Mouse (Mus musculus): ENCODE results near the gene Hist1h2bn. TPM values are rescaled to one million over a fixed set of nuclear protein-coding genes. Genes with fewer than 3 reads are reported as not detected.
"Not testable (repeated sequence)": the region's sequence is repeated elsewhere in the genome, so short reads cannot be mapped to it uniquely, and the experiment has no call there.

The Hist1h2bn gene
- total RNA-seq (2017): 99.6 and 105 TPM in 2 replicates

DNA sequence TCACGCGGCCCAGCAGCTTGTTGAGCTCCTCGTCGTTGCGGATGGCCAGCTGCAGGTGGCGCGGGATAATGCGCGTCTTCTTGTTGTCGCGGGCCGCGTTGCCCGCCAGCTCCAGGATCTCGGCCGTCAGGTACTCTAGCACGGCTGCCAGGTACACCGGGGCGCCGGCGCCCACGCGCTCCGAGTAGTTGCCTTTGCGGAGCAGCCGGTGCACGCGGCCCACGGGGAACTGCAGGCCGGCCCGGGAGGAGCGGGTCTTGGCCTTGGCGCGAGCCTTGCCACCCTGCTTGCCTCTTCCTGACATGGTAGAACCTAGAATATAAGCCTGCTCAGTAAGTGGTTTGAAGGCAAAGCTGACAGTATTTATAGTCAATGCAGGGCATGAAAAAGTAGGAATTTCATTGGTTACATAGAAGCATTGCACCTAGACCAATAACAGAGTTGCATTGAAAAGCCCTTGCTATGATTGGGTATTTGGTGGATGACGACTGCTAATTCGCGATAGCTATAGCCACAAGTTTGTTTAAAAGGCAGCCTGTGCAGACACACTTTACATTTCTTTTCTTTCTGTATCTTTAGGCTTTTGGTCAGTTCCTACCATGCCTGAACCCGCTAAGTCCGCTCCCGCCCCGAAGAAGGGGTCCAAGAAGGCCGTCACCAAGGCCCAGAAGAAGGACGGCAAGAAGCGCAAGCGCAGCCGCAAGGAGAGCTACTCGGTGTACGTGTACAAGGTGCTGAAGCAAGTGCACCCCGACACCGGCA, at the start of gene Hist1h2bn, which contains the start of gene Hist1h2ak:
Hist1h2bn (plus strand) TSS at position 600 of the 762 bp plus-strand sequence.
Hist1h2ak (minus strand) TSS at position 304 of the 762 bp plus-strand sequence.
- ATAC-seq (ENCODE audit: extremely low read depth, insufficient number of reproducible peaks, low FRiP score, poor library complexity, severe bottlenecking): peak; percentile 95

DNA sequence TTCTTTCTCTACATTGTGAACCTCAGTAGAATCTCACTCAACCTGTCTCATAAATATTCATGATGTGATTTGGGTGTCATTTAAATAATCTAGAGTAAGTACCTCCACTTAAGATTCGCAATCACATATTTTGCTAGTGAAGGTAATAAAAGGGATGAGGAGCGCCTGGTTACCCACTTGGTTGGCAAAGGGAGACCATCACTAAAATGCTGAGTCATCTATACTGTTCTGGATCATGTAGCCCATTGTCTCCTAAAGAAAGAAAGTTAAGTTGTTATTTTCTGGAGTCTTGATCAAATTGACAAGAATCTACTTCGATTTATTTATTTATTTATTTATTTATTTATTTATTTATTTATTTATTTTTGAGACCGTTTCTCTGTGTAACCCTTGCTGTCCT, 47.3 kb upstream of the Hist1h2bn start:
- ATAC-seq (ENCODE audit: extremely low read depth, insufficient number of reproducible peaks, low FRiP score, poor library complexity, severe bottlenecking): no peak

DNA sequence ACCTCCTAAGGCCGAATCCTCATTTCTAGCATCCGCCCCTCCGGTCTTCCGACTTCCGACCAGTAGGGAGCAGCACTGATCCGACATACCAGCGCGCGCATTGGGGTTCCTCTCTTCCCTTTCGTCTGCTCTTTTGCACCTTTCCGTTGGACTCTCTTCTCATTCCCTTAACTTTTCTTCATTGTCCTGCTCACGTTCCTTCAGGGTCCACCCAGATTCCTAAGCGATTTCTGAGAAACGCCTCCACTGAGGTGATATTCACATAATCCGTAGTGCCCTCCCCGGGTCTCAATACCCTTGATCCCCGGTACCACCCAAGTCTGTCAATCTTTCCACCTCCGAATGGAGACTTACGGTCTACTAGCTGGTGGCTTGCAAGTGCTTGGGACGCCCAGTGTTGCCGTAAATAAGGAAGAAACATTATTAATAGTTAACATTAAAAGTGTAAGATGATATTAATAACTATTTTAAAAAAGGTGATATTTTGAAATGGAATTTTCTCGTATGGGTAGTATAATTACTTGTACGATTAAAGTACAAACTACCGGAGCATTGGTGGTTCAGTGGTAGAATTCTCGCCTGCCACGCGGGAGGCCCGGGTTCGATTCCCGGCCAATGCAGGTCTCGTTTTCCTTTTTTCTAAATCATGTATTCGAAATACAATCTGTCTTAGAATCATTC, 43.8 kb upstream of the Hist1h2bn start:
- peak; percentile 85 for ATAC-seq (ENCODE audit: extremely low read depth, insufficient number of reproducible peaks, low FRiP score, poor library complexity, severe bottlenecking)

DNA sequence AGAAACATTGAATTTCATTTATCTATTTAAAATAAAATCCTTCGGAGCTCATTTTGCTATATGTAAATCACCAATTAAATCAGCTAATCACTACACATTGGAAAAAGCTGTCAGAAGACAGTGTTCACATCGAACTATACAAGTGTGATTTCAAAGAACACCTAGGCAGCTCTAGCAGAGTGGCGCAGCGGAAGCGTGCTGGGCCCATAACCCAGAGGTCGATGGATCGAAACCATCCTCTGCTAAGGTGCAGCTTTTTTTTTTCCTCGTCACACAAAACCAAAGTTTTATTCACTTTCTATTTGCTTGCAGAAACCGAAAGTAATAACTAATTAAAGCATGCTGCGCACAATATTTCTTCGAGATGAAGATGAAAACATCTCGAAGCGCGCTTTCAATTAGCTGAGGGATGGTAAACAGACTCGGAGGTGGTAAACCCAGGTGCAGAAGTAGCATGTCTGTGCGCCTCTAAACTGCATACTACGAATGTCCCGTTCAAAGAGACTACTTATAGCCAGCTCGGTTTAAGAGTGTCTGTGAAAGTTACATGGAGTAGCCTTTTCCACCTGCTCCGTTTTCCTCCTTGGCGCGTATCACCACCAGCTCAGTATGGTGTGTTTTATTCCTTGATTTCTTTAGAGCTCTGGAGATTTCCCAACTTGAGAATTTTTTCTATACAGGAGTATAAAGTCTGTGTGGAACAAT, 43.0 kb upstream of the Hist1h2bn start:
- peak; percentile 31; the same call in 1 of the 2 replicates for ATAC-seq (ENCODE audit: extremely low read depth, insufficient number of reproducible peaks, low FRiP score, poor library complexity, severe bottlenecking)

DNA sequence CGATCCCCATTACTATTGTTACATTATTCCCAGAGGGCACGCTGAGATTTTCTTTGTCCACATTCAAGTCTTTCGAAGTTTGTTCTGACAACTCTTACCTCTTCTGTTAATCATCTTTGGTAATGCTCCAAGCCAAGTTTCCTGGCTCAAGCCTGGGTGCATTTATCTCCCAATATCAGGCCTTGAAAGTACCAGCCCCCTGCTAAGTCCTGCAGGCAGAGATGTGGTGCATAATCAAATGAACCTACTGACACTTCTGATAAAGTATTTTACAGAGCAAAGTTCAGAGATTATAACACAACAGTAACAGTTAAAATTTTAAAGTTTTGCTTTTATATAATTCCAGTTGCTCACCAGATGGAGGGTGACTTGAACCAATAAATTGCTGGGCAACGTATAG, 42.2 kb upstream of the Hist1h2bn start:
- no peak for ATAC-seq (ENCODE audit: extremely low read depth, insufficient number of reproducible peaks, low FRiP score, poor library complexity, severe bottlenecking)

DNA sequence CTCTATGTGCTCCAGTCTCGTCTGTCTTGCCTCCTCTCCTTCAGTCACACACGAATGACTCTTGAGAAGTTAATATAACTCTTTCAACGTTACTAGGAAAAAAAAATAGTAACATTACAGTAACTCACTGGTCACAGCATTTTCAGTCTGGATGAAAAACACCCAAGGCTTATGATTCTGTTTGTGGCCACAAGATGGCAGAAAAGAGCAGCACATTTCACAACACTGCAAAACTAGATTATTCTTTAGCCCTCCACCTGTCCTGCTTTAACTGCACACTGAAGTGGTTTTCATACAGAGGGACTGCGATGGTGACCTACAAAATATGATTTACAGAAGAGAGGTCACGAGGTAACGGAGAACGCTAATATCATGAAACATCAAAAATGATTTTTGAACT, 39.2 kb upstream of the Hist1h2bn start:
- peak; percentile 52 for ATAC-seq (ENCODE audit: extremely low read depth, insufficient number of reproducible peaks, low FRiP score, poor library complexity, severe bottlenecking)

DNA sequence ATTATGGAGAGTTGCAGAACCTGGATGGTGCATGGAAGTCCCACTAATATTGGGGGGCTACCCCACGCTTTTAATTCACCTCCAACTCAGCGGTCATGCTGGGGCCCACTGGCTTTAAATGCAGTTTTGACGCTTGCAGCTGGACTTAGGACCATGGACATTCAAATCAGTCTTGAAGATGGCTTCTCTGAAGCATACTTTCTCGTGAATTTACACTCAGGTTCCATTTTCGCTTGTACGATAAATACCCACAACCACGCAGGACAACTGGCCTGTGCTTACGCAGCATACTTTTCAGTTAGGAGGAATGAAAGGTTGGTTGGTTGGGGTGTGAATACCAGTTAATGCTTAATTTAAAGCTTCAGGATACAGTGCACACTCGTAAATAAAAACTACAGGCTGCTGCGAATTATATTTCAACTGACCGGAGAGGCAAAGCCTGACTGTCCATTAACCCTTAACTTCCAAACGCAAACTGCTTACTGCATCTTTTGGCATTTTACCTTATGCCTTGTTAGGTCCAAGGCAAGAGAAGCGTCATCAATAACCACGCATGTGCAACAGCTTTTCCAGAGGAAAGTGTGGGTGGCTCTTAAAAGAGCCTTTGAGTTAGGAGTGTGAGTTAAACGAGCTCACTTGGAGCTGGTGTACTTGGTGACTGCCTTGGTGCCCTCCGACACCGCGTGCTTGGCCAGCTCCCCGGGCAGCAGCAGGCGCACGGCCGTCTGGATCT, 38.6 kb upstream of the Hist1h2bn start:
- no peak for ATAC-seq (ENCODE audit: extremely low read depth, insufficient number of reproducible peaks, low FRiP score, poor library complexity, severe bottlenecking)

DNA sequence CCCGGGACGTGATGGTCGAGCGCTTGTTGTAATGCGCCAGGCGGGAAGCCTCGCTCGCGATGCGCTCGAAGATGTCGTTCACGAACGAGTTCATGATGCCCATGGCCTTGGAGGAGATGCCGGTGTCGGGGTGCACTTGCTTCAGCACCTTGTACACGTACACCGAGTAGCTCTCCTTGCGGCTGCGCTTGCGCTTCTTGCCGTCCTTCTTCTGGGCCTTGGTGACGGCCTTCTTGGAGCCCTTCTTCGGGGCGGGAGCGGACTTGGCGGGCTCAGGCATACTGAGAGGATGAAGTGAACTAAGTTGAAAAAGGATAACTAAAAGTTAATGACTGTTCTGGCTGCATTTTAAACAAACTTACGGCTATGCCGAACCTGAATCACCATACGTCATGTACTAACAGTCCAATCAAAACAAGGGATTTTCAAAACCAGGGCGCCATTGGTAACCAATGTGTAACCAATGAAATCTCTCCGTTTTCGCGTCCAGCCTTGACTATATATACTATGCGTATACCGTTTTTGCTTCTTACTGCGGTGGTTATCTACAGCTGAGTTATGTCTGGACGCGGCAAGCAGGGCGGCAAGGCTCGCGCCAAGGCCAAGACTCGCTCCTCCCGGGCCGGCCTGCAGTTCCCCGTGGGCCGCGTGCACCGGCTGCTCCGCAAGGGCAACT, 37.9 kb upstream of the Hist1h2bn start, which contains the start of the genes Hist1h2bl and Hist1h2ai:
Hist1h2bl (minus strand) TSS at position 280 of the 676 bp plus-strand sequence.
Hist1h2ai (plus strand) TSS at position 559 of the 676 bp plus-strand sequence.
- peak; percentile 85 for ATAC-seq (ENCODE audit: extremely low read depth, insufficient number of reproducible peaks, low FRiP score, poor library complexity, severe bottlenecking)

DNA sequence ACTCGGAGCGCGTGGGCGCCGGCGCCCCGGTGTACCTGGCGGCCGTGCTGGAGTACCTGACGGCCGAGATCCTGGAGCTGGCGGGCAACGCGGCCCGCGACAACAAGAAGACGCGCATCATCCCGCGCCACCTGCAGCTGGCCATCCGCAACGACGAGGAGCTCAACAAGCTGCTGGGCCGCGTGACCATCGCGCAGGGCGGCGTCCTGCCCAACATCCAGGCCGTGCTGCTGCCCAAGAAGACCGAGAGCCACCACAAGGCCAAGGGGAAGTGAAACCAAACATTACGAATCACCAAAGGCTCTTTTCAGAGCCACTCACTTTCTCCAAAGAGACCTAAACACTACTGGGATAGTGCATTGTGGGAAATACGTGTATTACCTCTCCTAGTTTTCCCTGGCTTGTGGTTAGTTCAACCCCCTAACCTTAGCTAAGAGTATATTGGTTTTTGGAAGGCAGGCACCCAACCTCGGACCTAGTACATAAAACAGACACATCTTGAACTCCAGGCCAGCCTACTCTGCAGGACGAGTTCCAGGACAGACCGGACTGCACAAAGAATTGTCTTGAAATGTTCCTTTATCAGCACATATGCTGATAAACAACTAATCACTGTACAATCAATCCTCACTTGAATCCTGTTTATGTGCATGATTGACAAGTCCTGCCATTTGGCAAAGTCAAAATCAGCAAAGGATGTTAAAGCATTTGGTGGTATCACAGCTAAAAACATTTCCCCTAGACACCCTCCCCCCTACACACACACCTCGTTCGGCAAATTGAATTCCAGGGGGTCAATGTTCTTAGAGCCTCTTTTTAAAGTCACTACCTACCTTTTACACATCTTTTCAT, 37.2 kb upstream of the Hist1h2bn start:
- not testable (repeated sequence) for ATAC-seq (ENCODE audit: extremely low read depth, insufficient number of reproducible peaks, low FRiP score, poor library complexity, severe bottlenecking)

DNA sequence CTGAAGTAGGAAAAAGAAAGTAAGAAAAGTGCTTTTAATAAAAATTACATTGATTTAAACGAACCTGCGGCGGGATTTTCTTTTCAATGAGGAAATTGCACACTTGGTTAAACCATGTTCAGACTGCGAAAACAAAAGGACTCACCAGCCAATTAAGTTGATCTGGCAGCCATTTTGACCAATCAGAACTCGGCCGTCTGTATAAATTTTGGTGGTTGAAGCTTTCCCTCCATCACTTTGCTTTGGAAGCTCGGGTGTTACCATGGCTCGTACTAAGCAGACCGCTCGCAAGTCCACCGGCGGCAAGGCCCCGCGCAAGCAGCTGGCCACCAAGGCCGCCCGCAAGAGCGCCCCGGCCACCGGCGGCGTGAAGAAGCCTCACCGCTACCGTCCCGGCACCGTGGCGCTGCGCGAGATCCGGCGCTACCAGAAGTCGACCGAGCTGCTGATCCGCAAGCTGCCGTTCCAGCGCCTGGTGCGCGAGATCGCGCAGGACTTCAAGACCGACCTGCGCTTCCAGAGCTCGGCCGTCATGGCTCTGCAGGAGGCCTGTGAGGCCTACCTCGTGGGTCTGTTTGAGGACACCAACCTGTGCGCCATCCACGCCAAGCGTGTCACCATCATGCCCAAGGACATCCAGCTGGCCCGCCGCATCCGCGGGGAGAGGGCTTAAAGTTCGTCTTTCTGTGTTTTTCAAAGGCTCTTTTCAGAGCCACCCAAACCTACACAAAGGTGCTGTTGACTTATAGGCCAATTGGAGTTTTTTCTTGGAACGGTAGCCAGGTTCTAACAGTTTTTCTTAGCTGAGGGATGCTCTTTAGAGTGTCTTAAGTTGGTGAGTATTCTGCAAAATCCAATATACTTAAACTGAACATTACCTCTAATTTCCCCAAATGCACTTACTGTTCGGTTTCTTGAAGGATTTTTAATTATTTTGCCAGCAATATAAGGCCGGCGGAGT, 36.2 kb upstream of the Hist1h2bn start, which contains the start of gene Hist1h3h:
Hist1h3h (plus strand) TSS at position 263 of the 961 bp plus-strand sequence.
- peak; percentile 44 for ATAC-seq (ENCODE audit: extremely low read depth, insufficient number of reproducible peaks, low FRiP score, poor library complexity, severe bottlenecking)

DNA sequence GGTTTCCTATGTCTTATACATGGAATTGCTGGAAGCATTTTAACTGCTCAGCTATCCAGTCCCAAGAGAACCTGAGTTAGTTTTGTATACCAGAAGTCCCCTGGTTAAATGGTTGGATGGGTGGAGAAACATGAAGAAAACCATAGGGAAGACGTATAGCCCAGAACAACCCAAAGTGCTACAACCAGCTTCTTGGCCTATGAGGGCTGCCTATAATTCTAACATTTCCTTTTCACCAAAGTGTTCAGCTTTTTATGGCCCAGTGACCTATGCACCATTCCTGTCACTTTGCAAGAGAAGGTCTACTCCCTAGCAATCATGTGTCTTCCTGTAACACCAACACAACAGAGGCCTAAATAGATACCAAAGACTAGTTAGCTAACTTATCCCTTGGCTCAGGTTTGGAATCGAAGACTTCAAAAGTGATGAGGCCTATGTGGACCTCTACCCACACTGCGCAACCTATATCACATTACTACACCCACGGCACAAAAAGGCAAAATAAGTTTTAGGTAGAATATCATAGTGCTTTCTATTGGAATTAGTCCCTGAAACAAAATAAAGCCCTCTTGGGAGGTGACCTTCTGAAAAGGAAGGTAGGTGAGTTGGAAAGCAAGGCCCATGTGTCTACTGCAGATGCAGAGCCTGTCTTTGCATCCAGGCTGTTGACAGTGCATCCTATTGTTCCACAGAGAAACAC, 35.4 kb upstream of the Hist1h2bn start:
- ATAC-seq (ENCODE audit: extremely low read depth, insufficient number of reproducible peaks, low FRiP score, poor library complexity, severe bottlenecking): no peak

DNA sequence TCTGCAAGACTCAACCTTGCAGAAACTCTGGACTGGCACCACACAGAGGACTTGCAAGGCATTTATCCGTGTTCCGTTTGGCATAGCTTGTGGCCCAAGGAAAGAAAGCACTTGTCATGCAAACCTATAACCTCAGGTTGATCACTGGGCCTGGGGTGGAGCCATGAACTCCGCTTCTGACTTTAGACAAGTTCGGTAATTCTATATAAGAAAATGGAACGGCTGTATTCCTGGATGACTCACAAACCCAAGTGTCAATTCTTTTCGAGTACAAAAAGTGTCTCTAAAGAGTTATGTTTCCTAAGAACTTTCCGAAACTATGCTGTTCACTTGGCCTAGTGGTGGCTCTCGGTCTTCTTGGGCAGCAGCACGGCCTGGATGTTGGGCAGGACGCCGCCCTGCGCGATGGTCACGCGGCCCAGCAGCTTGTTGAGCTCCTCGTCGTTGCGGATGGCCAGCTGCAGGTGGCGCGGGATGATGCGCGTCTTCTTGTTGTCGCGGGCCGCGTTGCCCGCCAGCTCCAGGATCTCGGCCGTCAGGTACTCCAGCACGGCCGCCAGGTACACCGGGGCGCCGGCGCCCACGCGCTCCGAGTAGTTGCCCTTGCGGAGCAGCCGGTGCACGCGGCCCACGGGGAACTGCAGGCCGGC, 32.7 kb upstream of the Hist1h2bn start:
- not testable (repeated sequence) for ATAC-seq (ENCODE audit: extremely low read depth, insufficient number of reproducible peaks, low FRiP score, poor library complexity, severe bottlenecking)

DNA sequence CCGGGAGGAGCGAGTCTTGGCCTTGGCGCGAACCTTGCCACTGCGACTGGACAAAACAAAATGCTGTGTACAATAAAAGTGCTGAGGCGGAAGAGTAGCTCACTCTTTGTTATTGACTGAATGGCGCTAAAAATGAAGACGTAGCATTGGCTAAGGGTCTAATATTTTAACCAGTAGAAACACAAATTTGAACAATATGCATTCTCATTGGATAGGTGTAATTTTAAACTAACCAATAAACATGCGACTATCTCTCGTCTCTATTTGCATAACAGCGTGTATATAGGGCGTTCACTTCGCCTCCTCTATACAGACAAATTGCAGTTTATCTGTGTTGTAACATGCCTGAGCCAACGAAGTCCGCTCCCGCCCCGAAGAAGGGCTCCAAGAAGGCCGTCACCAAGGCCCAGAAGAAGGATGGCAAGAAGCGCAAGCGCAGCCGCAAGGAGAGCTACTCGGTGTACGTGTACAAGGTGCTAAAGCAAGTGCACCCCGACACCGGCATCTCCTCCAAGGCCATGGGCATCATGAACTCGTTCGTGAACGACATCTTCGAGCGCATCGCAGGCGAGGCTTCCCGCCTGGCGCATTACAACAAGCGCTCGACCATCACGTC, 32.1 kb upstream of the Hist1h2bn start, which contains the start of gene Hist1h2bm:
Hist1h2bm (plus strand) TSS at position 288 of the 616 bp plus-strand sequence.
- peak; percentile 96 for ATAC-seq (ENCODE audit: extremely low read depth, insufficient number of reproducible peaks, low FRiP score, poor library complexity, severe bottlenecking)

DNA sequence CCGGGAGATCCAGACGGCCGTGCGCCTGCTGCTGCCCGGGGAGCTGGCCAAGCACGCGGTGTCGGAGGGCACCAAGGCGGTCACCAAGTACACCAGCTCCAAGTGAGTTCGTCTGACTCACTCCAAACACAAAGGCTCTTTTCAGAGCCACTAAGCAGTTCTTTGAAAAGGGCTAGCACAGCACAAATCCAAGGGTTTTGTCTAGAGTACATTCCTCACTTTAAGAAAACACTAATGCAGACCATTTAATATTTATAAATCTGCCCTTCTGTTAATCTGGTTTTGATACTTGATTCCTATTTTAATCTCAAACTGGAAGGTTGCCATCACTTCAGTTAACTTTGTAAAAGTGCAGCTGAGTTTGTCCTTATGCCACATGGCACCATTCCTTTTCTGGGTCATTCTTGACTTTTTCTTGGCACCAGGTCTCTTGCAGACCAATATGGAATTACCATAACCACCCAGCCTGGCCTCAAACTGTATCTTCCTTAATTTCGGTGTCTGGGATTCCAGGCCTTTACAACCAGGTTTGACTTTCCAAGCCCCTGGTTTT, 31.5 kb upstream of the Hist1h2bn start:
- ATAC-seq (ENCODE audit: extremely low read depth, insufficient number of reproducible peaks, low FRiP score, poor library complexity, severe bottlenecking): no peak
